Mouse (Mus musculus) ES-Bruce4 (cell line): ENCODE results near the gene Fbxl17.

Experiments
- CTCF ChIP-seq: IDR thresholded peaks from one replicate; pipeline ENCODE4 v1.8.1; 2011; ENCODE audit warnings: low read depth, low read length
- EP300 ChIP-seq: IDR thresholded peaks from 2 replicates; pipeline ENCODE4 v1.6.1; 2011; ENCODE audit warnings: low read depth, low read length; ENCODE audit not compliant: insufficient read depth
- POLR2A ChIP-seq: IDR thresholded peaks from one replicate; pipeline ENCODE4 v1.8.1; 2011; ENCODE audit warnings: low read length; ENCODE audit not compliant: insufficient read depth

GRCm38 (mm10) chr17:63342440-63342839, 157.4 kb downstream of the Fbxl17 start:
- no peak for TF ChIP-seq POLR2A
- TF ChIP-seq CTCF = no peak
- TF ChIP-seq EP300 = no peak
